Mouse (Mus musculus): ENCODE data around the gene Epm2aip1. TPM values are rescaled to one million over a fixed set of nuclear protein-coding genes. Genes with fewer than 3 reads are reported as not detected.

Gene Epm2aip1
- polyA plus RNA-seq (2015; fragmentation: Nextera tagmentation; extraction: Ambion mirVana), result 71.7 and 74.6 TPM in 2 replicates

DNA sequence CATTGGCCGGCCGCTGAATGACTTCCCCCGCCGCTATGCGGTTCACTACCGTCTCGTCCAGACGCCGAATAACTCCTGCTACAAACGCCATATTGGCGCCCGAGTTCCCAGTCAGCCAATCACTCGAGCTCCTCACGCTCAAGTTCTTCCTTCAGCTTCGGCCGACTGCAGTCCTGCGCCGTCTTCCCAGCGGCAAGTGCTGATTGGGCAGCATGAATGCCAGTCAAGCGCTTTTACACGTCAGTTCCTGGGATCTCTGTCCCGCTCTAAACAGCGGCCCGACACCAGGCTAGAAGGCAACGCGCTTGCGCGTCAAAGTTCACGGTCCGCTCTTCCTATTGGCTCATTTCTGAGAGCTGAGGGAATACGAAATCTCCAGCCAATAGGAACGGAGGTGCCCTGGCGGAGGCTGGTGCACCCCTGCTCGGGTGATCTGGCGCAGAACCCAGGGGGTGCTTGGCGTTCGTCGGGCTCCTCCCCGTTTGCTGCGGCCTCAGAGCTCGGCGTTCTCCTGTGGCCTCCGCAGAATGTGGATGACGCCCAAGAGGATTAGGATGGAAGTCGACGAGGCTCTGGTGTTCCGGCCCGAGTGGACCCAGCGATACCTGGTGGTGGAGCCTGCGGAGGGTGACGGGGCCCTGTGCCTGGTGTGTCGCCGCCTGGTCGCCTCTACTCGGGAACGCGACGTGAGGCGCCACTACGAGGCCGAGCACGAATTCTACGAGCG is at the start of gene Epm2aip1, which contains the start of gene Mlh1:
Epm2aip1 (plus strand) TSS at position 496 of the 727 bp plus-strand sequence.
Mlh1 (minus strand) TSS at position 358 of the 727 bp plus-strand sequence.
- peaks cover 5% of the 10 kb centered on the region; the same call in 1 of the 2 replicates for H3K36me3 ChIP-seq (ENCODE audit: control insufficient read depth, insufficient read depth, low read length)
- peak within 1 kb of the TSS; percentile 96 for H3K4me2 ChIP-seq (ENCODE audit: low read length)
- H3K27ac ChIP-seq (ENCODE audit: low read length), result peak within 1 kb of the TSS; percentile 92
- H3K9me3 ChIP-seq (replicated peaks; ENCODE audit: control insufficient read depth, low read length, poor library complexity, severe bottlenecking), result no peaks in the 10 kb centered on the region
- no peaks in the 10 kb centered on the region for H3K27me3 ChIP-seq (ENCODE audit: control insufficient read depth, insufficient read depth, low read depth, low read length)
- H3K9ac ChIP-seq (ENCODE audit: low read depth, low read length), result peak within 1 kb of the TSS; percentile 87
- WGBS, result under 1% methylated on average over 64 of the region's 64 CpGs
- peaks cover 50% of the 10 kb centered on the region for H3K4me1 ChIP-seq (ENCODE audit: control insufficient read depth, insufficient read depth, low read length)
- peak within 1 kb of the TSS; percentile 76 for H3K4me3 ChIP-seq (ENCODE audit: low read depth, low read length)
- ATAC-seq, result peak; percentile 100

DNA sequence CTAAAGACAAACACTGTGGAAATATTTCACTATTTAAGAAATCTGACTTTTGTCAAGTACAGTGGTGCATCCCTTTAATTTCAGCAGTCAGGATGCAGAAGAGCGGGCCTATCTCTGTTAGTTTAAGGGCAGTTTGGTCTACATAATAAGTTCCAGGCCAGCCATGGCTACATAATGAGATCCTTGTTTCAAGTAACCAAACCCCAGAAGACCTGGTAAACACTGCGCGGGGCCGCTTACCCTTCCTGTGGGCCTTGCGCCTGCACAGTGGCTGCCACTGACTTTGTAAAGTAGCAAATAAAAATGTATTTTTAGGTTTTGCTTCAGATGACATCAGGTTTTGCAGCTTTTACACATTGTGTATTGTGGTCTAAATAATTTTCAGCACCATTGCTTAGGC is 48.3 kb upstream of the Epm2aip1 start:
- H3K4me2 ChIP-seq (ENCODE audit: low read length), result no peak overlapping the region
- no peak overlapping the region for H3K4me3 ChIP-seq (ENCODE audit: low read depth, low read length)
- peaks cover 37% of the 10 kb centered on the region for H3K36me3 ChIP-seq (ENCODE audit: control insufficient read depth, insufficient read depth, low read length)
- no peaks in the 10 kb centered on the region for H3K27me3 ChIP-seq (ENCODE audit: control insufficient read depth, insufficient read depth, low read depth, low read length)
- no peak overlapping the region for H3K9ac ChIP-seq (ENCODE audit: low read depth, low read length)
- H3K4me1 ChIP-seq (ENCODE audit: control insufficient read depth, insufficient read depth, low read length), result no peaks in the 10 kb centered on the region
- no peaks in the 10 kb centered on the region for H3K9me3 ChIP-seq (replicated peaks; ENCODE audit: control insufficient read depth, low read length, poor library complexity, severe bottlenecking)
- no peak for ATAC-seq
- WGBS, result 97% methylated on average over 5 of the region's 5 CpGs
- H3K27ac ChIP-seq (ENCODE audit: low read length), result no peak overlapping the region

DNA sequence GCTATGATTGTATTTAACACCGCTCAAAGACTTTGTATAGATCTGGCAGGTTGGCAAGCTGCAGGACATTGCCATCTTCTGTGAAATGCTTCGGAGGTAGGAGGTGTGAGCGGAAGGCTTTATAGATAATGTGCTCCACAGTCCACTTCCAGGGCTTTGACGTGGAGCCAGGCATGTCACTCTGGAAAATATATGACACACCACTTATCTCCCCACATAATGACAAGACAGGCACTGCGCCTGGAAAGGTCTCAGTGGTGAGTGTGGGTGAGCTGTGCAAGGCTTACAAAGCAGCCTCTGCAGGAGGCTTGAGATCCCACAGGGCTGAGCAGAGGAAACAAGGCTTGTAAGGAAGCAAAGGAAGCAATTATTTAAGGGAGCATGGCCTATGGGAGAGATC is 43.3 kb upstream of the Epm2aip1 start:
- WGBS, result 94% methylated on average over 5 of the region's 5 CpGs
- H3K27ac ChIP-seq (ENCODE audit: low read length), result no peak overlapping the region
- no peak for ATAC-seq
- H3K9me3 ChIP-seq (replicated peaks; ENCODE audit: control insufficient read depth, low read length, poor library complexity, severe bottlenecking), result no peaks in the 10 kb centered on the region
- H3K4me3 ChIP-seq (ENCODE audit: low read depth, low read length), result no peak overlapping the region
- H3K4me1 ChIP-seq (ENCODE audit: control insufficient read depth, insufficient read depth, low read length), result no peaks in the 10 kb centered on the region
- no peak overlapping the region for H3K9ac ChIP-seq (ENCODE audit: low read depth, low read length)
- no peak overlapping the region for H3K4me2 ChIP-seq (ENCODE audit: low read length)
- peaks cover 36% of the 10 kb centered on the region for H3K36me3 ChIP-seq (ENCODE audit: control insufficient read depth, insufficient read depth, low read length)
- H3K27me3 ChIP-seq (ENCODE audit: control insufficient read depth, insufficient read depth, low read depth, low read length), result no peaks in the 10 kb centered on the region

DNA sequence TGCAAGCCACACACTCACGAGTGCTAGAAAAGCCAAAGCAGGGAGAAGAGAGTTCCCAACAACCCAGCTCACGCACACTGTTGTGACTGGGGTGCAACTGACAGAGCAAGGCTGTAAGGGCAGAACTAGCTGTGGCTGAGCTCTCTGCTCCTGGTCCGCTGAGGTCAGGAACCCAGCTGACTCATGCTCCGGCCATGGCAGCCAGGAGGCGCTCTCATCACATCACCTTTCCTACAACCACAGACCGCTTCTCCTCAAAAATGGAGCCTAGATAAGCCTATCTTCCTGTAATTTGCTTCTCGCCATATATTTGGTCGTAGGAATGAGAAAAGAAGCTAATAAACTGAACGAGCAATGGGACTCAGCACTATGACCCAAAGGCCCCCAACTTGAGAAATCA is 37.0 kb upstream of the Epm2aip1 start:
- no peak for ATAC-seq
- Histone ChIP-seq H3K4me2 (ENCODE audit: low read length) (no peak overlapping the region), H3K9me3 (replicated peaks; ENCODE audit: control insufficient read depth, low read length, poor library complexity, severe bottlenecking) (no peaks in the 10 kb centered on the region), H3K4me3 (ENCODE audit: low read depth, low read length) (no peak overlapping the region), H3K27ac (ENCODE audit: low read length) (no peak overlapping the region), H3K4me1 (ENCODE audit: control insufficient read depth, insufficient read depth, low read length) (no peaks in the 10 kb centered on the region), H3K36me3 (ENCODE audit: control insufficient read depth, insufficient read depth, low read length) (peaks cover 25% of the 10 kb centered on the region), H3K27me3 (ENCODE audit: control insufficient read depth, insufficient read depth, low read depth, low read length) (no peaks in the 10 kb centered on the region), H3K9ac (ENCODE audit: low read depth, low read length) (no peak overlapping the region)
- 93% methylated on average over 9 of the region's 9 CpGs for WGBS

DNA sequence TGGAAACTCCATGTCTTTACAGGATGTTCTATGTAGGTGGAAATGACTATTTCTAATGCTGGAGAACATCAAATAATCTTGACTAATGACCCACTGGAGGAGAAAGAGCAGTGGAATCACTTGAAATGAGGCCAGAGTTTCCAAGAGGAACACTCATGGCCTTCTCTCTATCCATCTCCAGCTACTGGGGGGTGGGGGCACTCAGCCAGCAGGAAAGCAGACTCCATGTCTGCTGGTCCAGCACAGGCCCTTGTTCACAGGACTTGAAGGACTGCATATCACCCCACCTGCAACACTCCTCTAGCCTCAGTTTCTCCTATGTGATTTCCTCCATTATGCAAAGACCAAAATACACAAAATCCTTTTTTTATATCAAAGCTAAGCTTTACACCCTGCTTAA is 34.0 kb upstream of the Epm2aip1 start:
- Histone ChIP-seq H3K36me3 (ENCODE audit: control insufficient read depth, insufficient read depth, low read length) (peaks cover 29% of the 10 kb centered on the region), H3K9me3 (replicated peaks; ENCODE audit: control insufficient read depth, low read length, poor library complexity, severe bottlenecking) (no peaks in the 10 kb centered on the region), H3K27me3 (ENCODE audit: control insufficient read depth, insufficient read depth, low read depth, low read length) (no peaks in the 10 kb centered on the region), H3K4me2 (ENCODE audit: low read length) (no peak overlapping the region), H3K27ac (ENCODE audit: low read length) (no peak overlapping the region), H3K9ac (ENCODE audit: low read depth, low read length) (no peak overlapping the region), H3K4me3 (ENCODE audit: low read depth, low read length) (no peak overlapping the region), H3K4me1 (ENCODE audit: control insufficient read depth, insufficient read depth, low read length) (no peaks in the 10 kb centered on the region)
- no peak for ATAC-seq

DNA sequence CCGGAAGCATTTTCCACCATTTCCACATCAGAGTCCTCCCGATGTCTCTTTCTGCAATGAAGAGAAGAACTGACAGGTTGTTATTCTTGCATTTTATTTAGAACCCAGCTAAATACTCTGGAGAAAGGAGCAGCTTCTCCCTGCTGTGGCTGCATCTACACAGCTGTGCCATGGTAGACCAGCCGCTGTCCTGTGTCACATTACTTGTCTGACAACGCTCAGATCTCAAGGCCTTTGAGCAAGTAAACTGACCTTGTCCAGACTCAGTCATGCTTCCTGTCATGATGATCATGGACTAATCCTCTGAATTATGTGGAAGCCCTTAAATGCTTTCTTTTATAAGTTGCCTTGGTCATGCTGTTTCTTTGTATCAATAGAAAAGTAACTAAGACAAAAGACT is 31.9 kb upstream of the Epm2aip1 start:
- Histone ChIP-seq H3K4me2 (ENCODE audit: low read length) (no peak overlapping the region), H3K9me3 (replicated peaks; ENCODE audit: control insufficient read depth, low read length, poor library complexity, severe bottlenecking) (no peaks in the 10 kb centered on the region), H3K27me3 (ENCODE audit: control insufficient read depth, insufficient read depth, low read depth, low read length) (no peaks in the 10 kb centered on the region), H3K27ac (ENCODE audit: low read length) (no peak overlapping the region), H3K9ac (ENCODE audit: low read depth, low read length) (no peak overlapping the region), H3K4me1 (ENCODE audit: control insufficient read depth, insufficient read depth, low read length) (no peaks in the 10 kb centered on the region), H3K4me3 (ENCODE audit: low read depth, low read length) (no peak overlapping the region), H3K36me3 (ENCODE audit: control insufficient read depth, insufficient read depth, low read length) (peaks cover 30% of the 10 kb centered on the region)
- WGBS, result 43% methylated on average over 4 of the region's 4 CpGs
- no peak for ATAC-seq

DNA sequence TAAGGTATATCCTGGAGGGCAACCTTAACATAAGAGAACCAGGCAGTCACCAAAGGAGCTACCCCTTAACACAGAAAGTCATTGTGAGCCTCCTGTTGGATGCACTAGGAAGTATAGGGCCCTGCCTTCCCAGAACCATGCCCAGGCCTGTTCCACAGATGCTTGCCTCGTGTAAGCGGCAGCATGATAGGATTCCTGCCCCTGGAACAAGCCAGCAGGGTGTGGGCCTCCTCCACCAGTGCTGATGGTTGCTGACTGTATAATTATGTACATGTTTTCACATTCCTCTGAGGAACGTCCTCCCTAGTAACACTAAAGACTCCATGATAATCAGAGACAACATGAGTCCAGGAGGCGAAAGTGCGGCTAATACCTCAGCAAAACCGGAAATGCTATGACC is 28.3 kb upstream of the Epm2aip1 start:
- 89% methylated on average over 6 of the region's 6 CpGs for WGBS
- H3K36me3 ChIP-seq (ENCODE audit: control insufficient read depth, insufficient read depth, low read length), result peaks cover 20% of the 10 kb centered on the region
- no peak for ATAC-seq

DNA sequence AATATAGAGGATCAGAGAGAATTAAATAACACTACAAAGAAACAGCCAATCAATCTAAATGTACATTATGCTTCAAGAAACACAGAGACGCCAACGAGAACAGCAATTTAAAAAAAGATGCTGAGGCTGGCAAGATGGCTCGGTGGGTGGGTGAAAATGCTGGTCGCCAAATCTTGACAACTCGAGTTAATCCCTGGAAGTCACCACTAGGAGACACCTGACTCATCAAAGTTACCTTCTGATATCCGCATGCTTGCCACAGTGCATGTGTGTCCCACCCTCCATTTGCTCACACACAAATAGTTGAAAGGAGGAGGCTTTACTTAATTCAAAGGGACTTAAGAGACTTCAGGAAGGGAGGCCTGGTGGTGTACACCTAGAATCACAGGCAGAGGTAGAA is 26.2 kb upstream of the Epm2aip1 start:
- Histone ChIP-seq H3K27me3 (ENCODE audit: control insufficient read depth, insufficient read depth, low read depth, low read length) (no peaks in the 10 kb centered on the region), H3K4me1 (ENCODE audit: control insufficient read depth, insufficient read depth, low read length) (no peaks in the 10 kb centered on the region), H3K9me3 (replicated peaks; ENCODE audit: control insufficient read depth, low read length, poor library complexity, severe bottlenecking) (no peaks in the 10 kb centered on the region), H3K4me2 (ENCODE audit: low read length) (no peak overlapping the region), H3K9ac (ENCODE audit: low read depth, low read length) (no peak overlapping the region), H3K36me3 (ENCODE audit: control insufficient read depth, insufficient read depth, low read length) (peaks cover 20% of the 10 kb centered on the region), H3K27ac (ENCODE audit: low read length) (no peak overlapping the region), H3K4me3 (ENCODE audit: low read depth, low read length) (no peak overlapping the region)
- WGBS, result 82% methylated on average over 6 of the region's 6 CpGs
- ATAC-seq, result no peak

More for the DNA sequence above, 28.3 kb upstream of the Epm2aip1 start:
- no peaks in the 10 kb centered on the region for H3K27me3 ChIP-seq (ENCODE audit: control insufficient read depth, insufficient read depth, low read depth, low read length)
- no peak overlapping the region for H3K4me2 ChIP-seq (ENCODE audit: low read length)
- H3K27ac ChIP-seq (ENCODE audit: low read length), result no peak overlapping the region
- H3K4me1 ChIP-seq (ENCODE audit: control insufficient read depth, insufficient read depth, low read length), result no peaks in the 10 kb centered on the region
- no peak overlapping the region for H3K4me3 ChIP-seq (ENCODE audit: low read depth, low read length)
- H3K9ac ChIP-seq (ENCODE audit: low read depth, low read length), result no peak overlapping the region
- H3K9me3 ChIP-seq (replicated peaks; ENCODE audit: control insufficient read depth, low read length, poor library complexity, severe bottlenecking), result no peaks in the 10 kb centered on the region

DNA sequence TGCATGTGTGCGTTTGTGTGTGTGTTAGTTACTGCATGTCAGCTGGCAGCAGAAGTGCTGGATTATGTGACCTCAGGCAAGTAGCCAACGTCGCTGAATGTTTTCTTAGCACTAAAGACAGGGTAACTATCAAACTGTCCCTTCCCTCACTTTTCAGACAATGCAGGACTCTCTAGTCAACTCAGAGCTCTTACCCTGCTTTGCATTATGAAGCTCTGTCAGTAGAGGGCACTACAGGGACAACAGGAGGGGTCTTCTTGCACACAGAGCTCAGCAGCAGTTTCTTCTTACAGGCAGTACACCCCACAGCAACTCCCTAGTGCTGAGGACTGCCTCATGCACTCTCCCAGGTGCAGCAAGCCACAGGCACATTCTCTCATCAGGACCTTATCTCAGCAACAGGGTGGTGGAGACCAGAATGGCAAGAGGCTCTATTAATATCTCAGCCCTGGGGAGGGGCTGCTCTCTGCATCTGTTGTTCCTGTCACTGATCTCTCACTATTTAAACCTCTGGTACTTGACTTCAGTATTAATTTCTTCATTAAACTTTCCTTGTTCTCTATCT is 24.0 kb upstream of the Epm2aip1 start:
- H3K27me3 ChIP-seq (ENCODE audit: control insufficient read depth, insufficient read depth, low read depth, low read length), result no peaks in the 10 kb centered on the region
- no peak for ATAC-seq
- H3K9me3 ChIP-seq (replicated peaks; ENCODE audit: control insufficient read depth, low read length, poor library complexity, severe bottlenecking), result no peaks in the 10 kb centered on the region
- no peak overlapping the region for H3K27ac ChIP-seq (ENCODE audit: low read length)
- H3K36me3 ChIP-seq (ENCODE audit: control insufficient read depth, insufficient read depth, low read length), result peaks cover 17% of the 10 kb centered on the region
- no peak overlapping the region for H3K4me2 ChIP-seq (ENCODE audit: low read length)
- no peaks in the 10 kb centered on the region for H3K4me1 ChIP-seq (ENCODE audit: control insufficient read depth, insufficient read depth, low read length)
- WGBS, result 87% methylated on average over 3 of the region's 3 CpGs
- no peak overlapping the region for H3K4me3 ChIP-seq (ENCODE audit: low read depth, low read length)
- no peak overlapping the region for H3K9ac ChIP-seq (ENCODE audit: low read depth, low read length)

All from midbrain, embryonic 16.5 days (tissue).